Mouse (Mus musculus): Measurements from ENCODE around the gene Dzip1l. TPM values are rescaled to one million over a fixed set of nuclear protein-coding genes. Genes with fewer than 3 reads are reported as not detected.

The Dzip1l gene
- total RNA-seq, 1 experiment from 2014 or later = 6.6 TPM

GRCm38 (mm10) chr9:99661606-99662166, 32.4 kb downstream of the Dzip1l start:
- no peak for DNase-seq

GRCm38 (mm10) chr9:99662406-99662805, 33.1 kb downstream of the Dzip1l start:
- DNase-seq = peak; percentile 68

GRCm38 (mm10) chr9:99662887-99663286, 33.6 kb downstream of the Dzip1l start:
- DNase-seq = no peak

GRCm38 (mm10) chr9:99667596-99667995, 38.3 kb downstream of the Dzip1l start:
- peak; percentile 19 for DNase-seq

- no peak for DNase-seq
Measured at GRCm38 (mm10) chr9:99671603-99672002, 42.3 kb downstream of the Dzip1l start.

- no peak for DNase-seq
Measured at GRCm38 (mm10) chr9:99675714-99676113, 46.4 kb downstream of the Dzip1l start.

- DNase-seq = no peak
Measured at GRCm38 (mm10) chr9:99681980-99682570, 52.8 kb downstream of the Dzip1l start.

GRCm38 (mm10) chr9:99685061-99685521, 55.8 kb downstream of the Dzip1l start:
- no peak for DNase-seq

GRCm38 (mm10) chr9:99685536-99686231, 56.4 kb downstream of the Dzip1l start:
- no peak for DNase-seq

- no peak for DNase-seq
Measured at GRCm38 (mm10) chr9:99689796-99690195, 60.5 kb downstream of the Dzip1l start.

GRCm38 (mm10) chr9:99690386-99690785, 61.1 kb downstream of the Dzip1l start:
- no peak for DNase-seq

- no peak for DNase-seq
Measured at GRCm38 (mm10) chr9:99694961-99695360, 65.7 kb downstream of the Dzip1l start.

- no peak for DNase-seq
Measured at GRCm38 (mm10) chr9:99699752-99700389, 70.6 kb downstream of the Dzip1l start.

- no peak for DNase-seq
Measured at GRCm38 (mm10) chr9:99701187-99701586, 71.9 kb downstream of the Dzip1l start.

GRCm38 (mm10) chr9:99702215-99702614, 72.9 kb downstream of the Dzip1l start:
- no peak for DNase-seq

GRCm38 (mm10) chr9:99703711-99704110, 74.4 kb downstream of the Dzip1l start:
- DNase-seq = no peak

- no peak for DNase-seq
Measured at GRCm38 (mm10) chr9:99706264-99706663, 77.0 kb downstream of the Dzip1l start.

- no peak for DNase-seq
Measured at GRCm38 (mm10) chr9:99707425-99708126, 78.3 kb downstream of the Dzip1l start.

GRCm38 (mm10) chr9:99709588-99710248, 80.4 kb downstream of the Dzip1l start:
- DNase-seq = no peak

GRCm38 (mm10) chr9:99710297-99710696, 81.0 kb downstream of the Dzip1l start:
- no peak for DNase-seq

GRCm38 (mm10) chr9:99717134-99717533, 87.8 kb downstream of the Dzip1l start, which contains the start of gene Cldn18:
TSS of gene Cldn18 (minus strand) at chr9:99717267.
- DNase-seq = no peak

All from adrenal gland, postnatal 25 days (tissue).